Mouse (Mus musculus) spleen, adult 2 months (tissue): Measurements from ENCODE around the gene Tenm2.

Experiments used
- CTCF ChIP-seq: fragments of 200-500 bp; IDR thresholded peaks from 2 replicates; pipeline ENCODE4 v1.5.1; 2011; ENCODE audit warnings: mild to moderate bottlenecking, inconsistent platforms; ENCODE audit not compliant: insufficient read depth, insufficient read length, insufficient replicate concordance; ENCODE audit errors: extremely low read depth
- POLR2A ChIP-seq: fragments of 200-500 bp; IDR thresholded peaks from 2 replicates; pipeline ENCODE4 v1.6.1; 2011; ENCODE audit warnings: low read depth, low read length, inconsistent platforms

- no peak for TF ChIP-seq CTCF
- TF ChIP-seq POLR2A, result no peak
These were observed 13.0 kb upstream of the Tenm2 start for GRCm38 (mm10) chr11:37248796-37249195.
